8 mouse cellular contexts compared by ENCODE assay signal in genomic region chr19:6856281-6857002, GRCm38 (mm10). TPM values are rescaled to one million over a fixed set of nuclear protein-coding genes. Genes with fewer than 3 reads are reported as not detected.
DNase-seq lines count a peak whose midpoint lies in the region; ATAC-seq and TF ChIP-seq lines count a peak whose summit lies in the region.

No protein-coding gene starts in this region.

- TF ChIP-seq POLR2A in kidney, adult 2 months (IDR thresholded peaks at IDR 0.05; ENCODE audit: low read depth, low read length), result no peak

- peaks cover 44% of the 10 kb centered on the region for H3K27me3 ChIP-seq in heart, embryonic 10.5 days (ENCODE audit: insufficient read depth, poor library complexity, severe bottlenecking)
- H3K27me3 ChIP-seq in kidney, adult 2 months (replicated peaks; ENCODE audit: control insufficient read depth, insufficient read depth, low read length), result no peaks in the 10 kb centered on the region
- no peaks in the 10 kb centered on the region for H3K27me3 ChIP-seq in liver, embryonic 14.5 days (ENCODE audit: control insufficient read depth, insufficient read depth, low read length)

- TF ChIP-seq EP300 in liver, embryonic 14.5 days (IDR thresholded peaks at IDR 0.05; ENCODE audit: low read depth), result no peak

- TF ChIP-seq CTCF in kidney, adult 2 months (conservative IDR thresholded peaks at IDR 0.05; ENCODE audit: insufficient read depth, insufficient read length, low read depth, low read length), result peak; percentile 56; the same call in 1 of the 2 replicates
- peak; percentile 49 for TF ChIP-seq CTCF in liver, embryonic 14.5 days (IDR thresholded peaks at IDR 0.05; ENCODE audit: low read depth)

- 53% methylated on average over 12 of the region's 12 CpGs for WGBS in heart, embryonic 10.5 days
- 52% methylated on average over 12 of the region's 12 CpGs for WGBS in kidney, adult 2 months
- WGBS in liver, embryonic 14.5 days (ENCODE audit: insufficient replicate concordance), result 47% methylated on average over 12 of the region's 12 CpGs

- ATAC-seq in liver, embryonic 14.5 days (ENCODE audit: insufficient read depth), result no peak; the same call in 1 of the 2 replicates

- peak overlapping the region; percentile 13; the same call in 1 of the 2 replicates for H3K4me2 ChIP-seq in liver, embryonic 14.5 days (ENCODE audit: low read depth)

- no peaks in the 10 kb centered on the region for H3K36me3 ChIP-seq in heart, embryonic 10.5 days
- no peaks in the 10 kb centered on the region for H3K36me3 ChIP-seq in kidney, adult 2 months (ENCODE audit: control insufficient read depth, insufficient read depth, low read length)
- H3K36me3 ChIP-seq in liver, embryonic 14.5 days (replicated peaks; ENCODE audit: control insufficient read depth, insufficient read depth, low read depth), result no peaks in the 10 kb centered on the region

- H3K27ac ChIP-seq in heart, embryonic 10.5 days, result peak overlapping the region; percentile 78; the same call in 1 of the 2 replicates
- H3K27ac ChIP-seq in kidney, adult 2 months (ENCODE audit: insufficient read depth, low read depth, low read length), result no peak overlapping the region
- H3K27ac ChIP-seq in liver, embryonic 14.5 days, result no peak overlapping the region

- H3K4me1 ChIP-seq in heart, embryonic 10.5 days, result peaks cover 35% of the 10 kb centered on the region
- H3K4me1 ChIP-seq in kidney, adult 2 months (ENCODE audit: control insufficient read depth, insufficient read depth, low read length), result no peaks in the 10 kb centered on the region
- H3K4me1 ChIP-seq in liver, embryonic 14.5 days (replicated peaks; ENCODE audit: control insufficient read depth in 2 of 2, insufficient read depth in 2 of 2, low read length in 1 of 2), result peaks cover 0 to 7% of the 10 kb centered on the region in 2 experiments; a peak in 1 of 4 replicates

- no peaks in the 10 kb centered on the region for H3K9me3 ChIP-seq in heart, embryonic 10.5 days
- H3K9me3 ChIP-seq in liver, embryonic 14.5 days (ENCODE audit: control insufficient read depth, low read length), result no peaks in the 10 kb centered on the region

- DNase-seq in heart, embryonic 10.5 days (ENCODE audit: low spot score), result no peak
- no peak for DNase-seq in heart, adult 9 months (ENCODE audit: low spot score in 2 of 2)
- peak; percentile 75 for DNase-seq in CD4-positive, CD25-positive, alpha-beta regulatory T cell, adult 2 months (ENCODE audit: low read depth, low spot score)
- DNase-seq in embryo, embryonic 10.5 days (ENCODE audit: low spot score), result peak; percentile 72
- DNase-seq in kidney, adult 2 months, result peak; percentile 65
- no peak for DNase-seq in liver, embryonic 14.5 days (ENCODE audit: low read depth in 3 of 3, low spot score in 3 of 3)
- DNase-seq in retina, embryonic 14.5 days (ENCODE audit: low spot score), result peak; percentile 76
- DNase-seq in gastrocnemius, postnatal 10 days, result no peak

- no peak overlapping the region for H3K4me3 ChIP-seq in heart, embryonic 10.5 days
- H3K4me3 ChIP-seq in kidney, adult 2 months (ENCODE audit: insufficient read depth, low read depth, low read length), result no peak overlapping the region
- H3K4me3 ChIP-seq in liver, embryonic 14.5 days (ENCODE audit: insufficient read depth in 1 of 2, low read depth in 2 of 2, low read length in 2 of 2), result no peak overlapping the region

- no peak overlapping the region for H3K9ac ChIP-seq in liver, embryonic 14.5 days (replicated peaks)

RNA-seq across cellular contexts. Expression of gene Ccdc88b, which starts 1.6 kb away (rescaled TPM):
- 0.38 and 0.63 TPM in 2 replicates for polyA plus RNA-seq in heart, embryonic 10.5 days (2016; fragmentation: Nextera tagmentation; extraction: Ambion mirVana)
- 2.1 and 2.2 TPM in 2 replicates for polyA plus RNA-seq in kidney, adult 2 months (2012; rRNA removed)
- polyA plus RNA-seq in liver, embryonic 14.5 days (2012; rRNA removed), result 1.5 and 2.3 TPM in 2 replicates
- polyA plus RNA-seq in liver, embryonic 14.5 days (2014; fragmentation: Nextera tagmentation; extraction: Ambion mirVana), result 0.76 and 1.1 TPM in 2 replicates
- 1 to 10 TPM in 1 of 2 experiments, under 1 TPM in 1; 0.97 to 1.5 TPM for total RNA-seq in gastrocnemius, postnatal 10 days (2021)

RNA-seq across cellular contexts. Expression of gene Rps6ka4, which starts 16.0 kb away (rescaled TPM):
- 10.1 and 14.7 TPM in 2 replicates for polyA plus RNA-seq in heart, embryonic 10.5 days (2016; fragmentation: Nextera tagmentation; extraction: Ambion mirVana)
- polyA plus RNA-seq in kidney, adult 2 months (2012; rRNA removed), result 19.9 and 22.8 TPM in 2 replicates
- 3.0 and 3.1 TPM in 2 replicates for polyA plus RNA-seq in liver, embryonic 14.5 days (2012; rRNA removed)
- 4.3 and 5.4 TPM in 2 replicates for polyA plus RNA-seq in liver, embryonic 14.5 days (2014; fragmentation: Nextera tagmentation; extraction: Ambion mirVana)
- total RNA-seq in gastrocnemius, postnatal 10 days (2021), result 10 to 100 TPM; 12.1 to 12.2 TPM

RNA-seq across cellular contexts. Expression of gene Trmt112, which starts 53.1 kb away (rescaled TPM):
- 89.9 and 116 TPM in 2 replicates for polyA plus RNA-seq in heart, embryonic 10.5 days (2016; fragmentation: Nextera tagmentation; extraction: Ambion mirVana)
- polyA plus RNA-seq in kidney, adult 2 months (2012; rRNA removed), result 133 and 146 TPM in 2 replicates
- polyA plus RNA-seq in liver, embryonic 14.5 days (2012; rRNA removed), result 65.7 and 69.4 TPM in 2 replicates
- 75.2 and 77.4 TPM in 2 replicates for polyA plus RNA-seq in liver, embryonic 14.5 days (2014; fragmentation: Nextera tagmentation; extraction: Ambion mirVana)
- 10 to 100 TPM; 45.2 to 48.1 TPM for total RNA-seq in gastrocnemius, postnatal 10 days (2021)

RNA-seq across cellular contexts. Expression of gene Prdx5, which starts 53.5 kb away (rescaled TPM):
- 166 and 169 TPM in 2 replicates for polyA plus RNA-seq in heart, embryonic 10.5 days (2016; fragmentation: Nextera tagmentation; extraction: Ambion mirVana)
- 1,575 and 2,285 TPM in 2 replicates for polyA plus RNA-seq in kidney, adult 2 months (2012; rRNA removed)
- 41.8 and 54.9 TPM in 2 replicates for polyA plus RNA-seq in liver, embryonic 14.5 days (2012; rRNA removed)
- polyA plus RNA-seq in liver, embryonic 14.5 days (2014; fragmentation: Nextera tagmentation; extraction: Ambion mirVana), result 78.7 and 87.2 TPM in 2 replicates
- total RNA-seq in gastrocnemius, postnatal 10 days (2021), result 100 to 1,000 TPM; 150 to 152 TPM

Comparison
In these comparisons a context has a peak if more than half of its experiments do, and no peak if none do; other contexts are left out.
1. DNase-seq: peak in CD4-positive, CD25-positive, alpha-beta regulatory T cell, adult 2 months (single experiment), embryo, embryonic 10.5 days (single experiment), kidney, adult 2 months (single experiment) and retina, embryonic 14.5 days (single experiment); none in heart, embryonic 10.5 days (single experiment), heart, adult 9 months (0 of 2), liver, embryonic 14.5 days (0 of 3) and gastrocnemius, postnatal 10 days (single experiment).